Mouse (Mus musculus): ENCODE data around the gene Mrpl33.

- TF ChIP-seq CTCF (IDR thresholded peaks at IDR 0.05; ENCODE audit: low read depth, low read length) = no peak
- no peak for TF ChIP-seq POLR2A (IDR thresholded peaks at IDR 0.05; ENCODE audit: borderline replicate concordance, low read depth, low read length)
These were observed 5.6 kb downstream of the Mrpl33 start for GRCm38 (mm10) chr5:31602377-31602776.

Measured in bone marrow macrophage, adult 2 months (primary cell).